Mouse (Mus musculus) mouse trophoblast stem cell (cell line): ENCODE measurements around the gene Wnt5b.

Experiments
- in situ Hi-C, 2 experiments: fragments of 300-500 bp; cut with MseI, MboI; formaldehyde crosslinking; loops; 2 replicates in 1 of 2; 3 replicates in 1 of 2; pipeline ENCODE4 v1.15.1; 2025

The Wnt5b gene

DNA sequence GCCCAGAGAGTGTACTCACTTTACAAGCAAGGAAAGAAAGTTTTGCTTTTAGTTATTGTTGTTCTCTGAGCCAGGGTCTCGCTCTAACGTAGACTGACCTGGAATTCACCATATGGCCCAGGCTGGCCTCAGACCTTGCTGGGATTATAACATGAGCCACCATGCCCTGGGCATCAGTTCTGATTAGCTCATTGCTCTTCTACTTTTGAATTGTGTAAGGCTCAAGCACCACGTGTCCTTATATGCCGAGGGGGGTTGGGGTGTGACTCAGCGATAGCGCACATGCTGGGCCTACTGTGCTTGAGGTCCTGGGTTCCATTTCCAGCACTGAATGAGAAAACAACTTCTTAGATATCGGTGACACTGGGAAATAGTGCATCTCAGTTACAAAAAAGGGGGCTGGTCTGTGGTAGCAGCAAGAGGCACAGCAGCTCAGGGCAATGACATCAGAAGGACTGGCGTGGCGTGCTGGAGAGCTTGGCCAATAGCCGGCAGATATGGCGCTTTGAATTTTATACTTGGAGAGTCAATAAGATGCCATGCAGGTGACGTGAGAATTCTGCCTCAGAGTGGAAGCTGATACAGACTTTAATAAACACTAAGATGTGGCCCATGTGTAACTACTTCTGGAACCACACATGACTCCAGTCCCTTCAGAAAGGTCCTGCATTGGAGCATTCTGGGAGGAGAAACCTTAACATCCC is 57.6 kb downstream of the Wnt5b start:
- in situ Hi-C loops, result loop anchor here in 1 of 2 experiments (25.0 kb wide), 1 partner anchor 426 kb away; the partner anchor contains the start of gene Rad52

GRCm38 (mm10) chr6:119485486-119485885 is 58.7 kb downstream of the Wnt5b start:
- in situ Hi-C loops, result loop anchor here in 1 of 2 experiments (25.0 kb wide), 1 partner anchor 427 kb away; the partner anchor contains the start of gene Rad52

DNA sequence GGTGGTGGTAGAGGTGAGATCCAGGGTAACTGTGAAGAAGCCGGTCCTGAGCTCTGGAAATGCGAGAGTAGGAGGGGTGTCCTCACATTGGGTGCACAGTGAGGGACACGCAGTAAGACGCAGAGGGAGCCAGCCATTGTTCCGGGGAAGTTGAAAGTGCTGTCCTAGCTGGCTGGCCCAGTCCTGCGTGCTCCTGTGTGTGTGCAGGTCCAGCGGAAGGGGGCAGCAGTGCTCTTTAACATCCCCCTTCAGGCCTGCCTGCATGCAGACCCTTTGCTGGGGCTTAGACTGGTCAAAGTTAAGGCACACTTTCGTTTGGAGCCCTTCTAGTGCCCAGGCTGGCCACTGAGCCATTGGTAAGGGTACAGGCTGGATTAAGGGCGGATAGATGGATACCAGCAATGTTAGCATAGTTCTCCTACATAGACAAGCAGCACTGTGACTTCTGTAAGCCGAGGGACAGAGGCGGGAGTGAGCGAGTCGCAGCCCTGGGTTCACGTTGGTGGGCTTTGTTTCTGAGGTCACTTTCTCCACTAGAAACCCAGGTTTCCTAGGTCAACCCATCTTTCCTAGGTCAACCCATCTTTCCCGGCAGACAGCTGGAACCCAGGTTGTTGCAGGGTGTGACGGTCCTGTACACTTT is 61.1 kb downstream of the Wnt5b start:
- in situ Hi-C loops, result loop anchor here in 1 of 2 experiments (25.0 kb wide), 1 partner anchor 429 kb away; the partner anchor contains the start of gene Rad52

DNA sequence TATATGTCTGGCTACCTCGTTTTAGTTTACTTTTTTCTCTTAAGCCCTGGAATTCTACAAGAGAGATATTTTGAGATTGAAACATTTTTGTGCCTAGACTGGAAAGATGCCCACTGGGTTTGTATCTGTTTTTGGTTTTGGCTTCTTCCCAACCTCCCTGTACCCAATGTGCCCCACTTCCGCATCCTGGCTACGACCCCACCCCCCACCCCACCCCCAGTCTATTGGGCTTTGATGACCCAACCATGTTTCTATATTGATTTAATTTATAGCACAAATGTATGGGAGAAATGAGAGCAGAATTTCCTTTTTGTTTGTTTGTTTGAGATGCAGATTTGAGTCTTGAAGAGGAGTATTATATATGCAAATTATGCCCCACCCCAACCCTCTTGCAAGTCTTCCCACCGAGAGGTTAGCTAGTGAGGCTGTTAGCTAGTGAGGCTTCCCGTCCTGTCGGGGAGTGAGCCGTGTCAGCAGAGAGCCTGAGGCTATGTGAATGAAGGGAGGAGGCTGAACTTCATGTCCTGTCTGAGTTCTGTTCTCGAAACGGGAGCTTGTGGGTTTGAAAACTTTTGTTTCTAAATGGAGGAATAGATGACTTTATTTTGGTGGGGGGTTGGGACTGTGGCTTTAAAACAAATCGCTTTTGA is 62.3 kb downstream of the Wnt5b start:
- in situ Hi-C loops, result loop anchor here in 1 of 2 experiments (25.0 kb wide), 1 partner anchor 430 kb away; the partner anchor contains the start of gene Rad52

- in situ Hi-C loops, result loop anchor here in 1 of 2 experiments (25.0 kb wide), 1 partner anchor 431 kb away; the partner anchor contains the start of gene Rad52
Observed at GRCm38 (mm10) chr6:119480706-119481331, 63.3 kb downstream of the Wnt5b start.

DNA sequence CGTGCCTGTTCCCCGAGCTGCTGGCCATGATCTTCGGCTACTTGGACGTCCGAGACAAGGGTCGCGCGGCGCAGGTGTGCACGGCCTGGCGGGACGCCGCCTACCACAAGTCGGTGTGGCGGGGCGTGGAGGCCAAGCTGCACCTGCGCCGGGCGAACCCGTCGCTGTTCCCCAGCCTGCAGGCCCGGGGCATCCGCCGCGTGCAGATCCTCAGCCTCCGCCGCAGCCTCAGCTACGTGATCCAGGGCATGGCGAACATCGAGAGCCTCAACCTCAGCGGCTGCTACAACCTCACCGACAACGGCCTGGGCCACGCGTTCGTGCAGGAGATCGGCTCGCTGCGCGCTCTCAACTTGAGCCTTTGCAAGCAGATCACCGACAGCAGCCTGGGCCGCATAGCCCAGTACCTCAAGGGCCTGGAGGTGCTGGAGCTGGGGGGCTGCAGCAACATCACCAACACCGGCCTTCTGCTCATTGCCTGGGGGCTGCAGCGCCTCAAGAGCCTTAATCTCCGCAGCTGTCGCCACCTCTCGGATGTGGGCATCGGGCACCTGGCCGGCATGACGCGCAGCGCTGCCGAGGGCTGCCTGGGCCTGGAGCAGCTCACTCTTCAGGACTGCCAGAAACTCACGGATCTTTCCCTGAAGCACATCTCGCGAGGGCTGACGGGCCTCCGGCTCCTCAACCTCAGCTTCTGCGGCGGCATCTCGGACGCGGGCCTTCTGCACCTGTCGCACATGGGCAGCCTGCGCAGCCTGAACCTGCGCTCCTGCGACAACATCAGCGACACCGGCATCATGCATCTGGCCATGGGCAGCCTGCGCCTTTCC is 64.1 kb downstream of the Wnt5b start:
- in situ Hi-C loops, result loop anchor here in 1 of 2 experiments (25.0 kb wide), 1 partner anchor 432 kb away; the partner anchor contains the start of gene Rad52

DNA sequence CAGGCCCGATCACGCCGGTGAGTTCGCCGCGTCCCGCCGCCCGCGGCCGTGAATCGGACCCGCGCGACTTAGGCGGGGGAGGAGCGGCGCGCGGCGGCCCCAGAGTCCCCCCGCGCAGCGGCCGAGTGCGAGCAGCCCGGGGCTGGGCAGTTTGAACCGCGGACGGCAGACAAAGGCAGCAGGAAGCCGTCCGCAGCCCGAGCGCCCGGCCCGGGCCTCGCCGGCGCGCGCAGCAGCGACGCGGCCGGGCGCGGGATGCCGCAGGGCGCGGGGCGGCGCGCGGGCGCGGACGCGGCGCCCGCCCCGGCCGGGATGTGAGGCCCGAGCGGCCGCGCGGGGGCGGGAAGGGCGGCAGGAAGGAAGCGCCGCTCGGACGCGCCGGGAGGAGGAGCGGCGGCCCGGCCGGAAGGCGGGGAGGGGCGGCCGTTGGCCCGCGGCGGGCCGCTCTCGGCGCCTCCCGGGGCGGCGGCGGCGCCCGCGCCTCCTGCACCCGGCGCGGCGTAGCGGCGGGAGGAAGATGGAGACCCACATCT is 64.7 kb downstream of the Wnt5b start, which contains the start of gene Fbxl14:
Fbxl14 (plus strand) TSS at position 326 of the 533 bp plus-strand sequence.
- in situ Hi-C loops, result loop anchor here in 1 of 2 experiments (25.0 kb wide), 1 partner anchor 433 kb away; the partner anchor contains the start of gene Rad52

- in situ Hi-C loops, result loop anchor here in 1 of 2 experiments (25.0 kb wide), 1 partner anchor 434 kb away; the partner anchor contains the start of gene Rad52
Observed at GRCm38 (mm10) chr6:119478560-119479342, 65.4 kb downstream of the Wnt5b start.

DNA sequence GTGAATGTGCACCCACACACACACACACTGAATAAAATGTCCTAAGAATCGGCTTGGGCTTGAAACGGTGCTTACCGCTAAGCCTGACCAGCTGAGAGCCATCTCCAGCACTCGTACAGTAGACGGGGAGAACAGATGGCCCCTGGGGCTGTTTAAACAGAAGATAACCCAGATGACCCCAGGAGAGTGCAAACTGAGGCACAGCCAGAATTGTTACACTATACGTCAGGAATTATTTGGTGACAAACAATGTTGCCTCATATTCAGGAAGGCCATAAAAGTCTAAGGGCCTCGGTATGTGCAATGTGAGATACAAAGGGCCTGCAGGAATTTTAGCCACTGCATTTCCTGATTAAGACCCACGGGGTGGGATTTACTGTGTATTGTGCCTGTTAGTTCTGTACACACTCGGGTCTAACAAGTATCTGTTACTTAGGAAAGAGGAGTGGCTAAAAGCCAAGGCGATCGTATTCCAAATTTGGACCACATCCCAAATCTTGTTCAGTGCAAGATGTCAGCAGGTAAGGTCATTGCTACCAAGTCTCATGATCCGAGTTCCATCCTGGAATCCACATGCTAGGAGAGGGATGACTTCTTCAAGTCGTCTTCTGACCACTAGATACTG is 66.3 kb downstream of the Wnt5b start:
- in situ Hi-C loops, result loop anchor here in 1 of 2 experiments (25.0 kb wide), 1 partner anchor 435 kb away; the partner anchor contains the start of gene Rad52

- in situ Hi-C loops, result loop anchor here in 1 of 2 experiments (25.0 kb wide), 1 partner anchor 436 kb away; the partner anchor contains the start of gene Rad52
Observed at GRCm38 (mm10) chr6:119475988-119476387, 68.2 kb downstream of the Wnt5b start.

GRCm38 (mm10) chr6:119473992-119474391 is 70.2 kb downstream of the Wnt5b start:
- in situ Hi-C loops, result no loop called here

GRCm38 (mm10) chr6:119473446-119473845 is 70.7 kb downstream of the Wnt5b start:
- in situ Hi-C loops, result no loop called here

GRCm38 (mm10) chr6:119472705-119473104 is 71.4 kb downstream of the Wnt5b start:
- in situ Hi-C loops, result no loop called here

- in situ Hi-C loops, result no loop called here
Observed at GRCm38 (mm10) chr6:119472135-119472534, 72.0 kb downstream of the Wnt5b start.

DNA sequence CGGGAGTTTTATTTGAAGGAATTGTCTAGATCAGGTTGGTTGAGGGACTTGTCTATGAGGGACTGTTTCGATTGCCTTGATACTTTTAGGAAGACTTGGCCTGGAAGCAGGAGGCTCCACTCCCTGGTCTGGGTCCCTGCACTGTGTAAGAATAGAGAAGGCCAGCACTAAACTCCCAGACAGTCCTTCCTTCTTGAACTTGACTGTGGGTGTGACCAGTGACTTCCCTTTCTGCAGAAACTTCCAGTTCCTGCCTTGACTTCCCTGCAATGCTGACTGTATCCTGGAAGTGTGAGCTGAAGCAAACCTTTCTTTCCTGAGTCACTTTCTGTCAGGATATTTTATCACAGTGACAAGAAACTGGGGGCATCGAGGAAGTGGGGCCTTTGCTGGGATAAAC is 73.4 kb downstream of the Wnt5b start:
- in situ Hi-C loops, result no loop called here

DNA sequence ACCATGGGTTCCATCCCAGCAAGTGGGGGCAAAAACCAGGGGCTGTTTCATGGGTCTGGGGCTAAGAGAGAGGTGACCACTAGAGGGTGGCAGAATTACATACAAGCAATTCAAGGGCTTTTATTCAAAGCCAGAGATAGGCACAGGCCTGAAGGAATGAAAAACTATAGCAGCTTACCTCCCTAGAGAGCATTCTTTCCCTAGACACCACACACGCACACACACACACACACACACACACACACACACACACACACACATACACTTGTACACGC is 76.4 kb downstream of the Wnt5b start:
- in situ Hi-C loops, result no loop called here

DNA sequence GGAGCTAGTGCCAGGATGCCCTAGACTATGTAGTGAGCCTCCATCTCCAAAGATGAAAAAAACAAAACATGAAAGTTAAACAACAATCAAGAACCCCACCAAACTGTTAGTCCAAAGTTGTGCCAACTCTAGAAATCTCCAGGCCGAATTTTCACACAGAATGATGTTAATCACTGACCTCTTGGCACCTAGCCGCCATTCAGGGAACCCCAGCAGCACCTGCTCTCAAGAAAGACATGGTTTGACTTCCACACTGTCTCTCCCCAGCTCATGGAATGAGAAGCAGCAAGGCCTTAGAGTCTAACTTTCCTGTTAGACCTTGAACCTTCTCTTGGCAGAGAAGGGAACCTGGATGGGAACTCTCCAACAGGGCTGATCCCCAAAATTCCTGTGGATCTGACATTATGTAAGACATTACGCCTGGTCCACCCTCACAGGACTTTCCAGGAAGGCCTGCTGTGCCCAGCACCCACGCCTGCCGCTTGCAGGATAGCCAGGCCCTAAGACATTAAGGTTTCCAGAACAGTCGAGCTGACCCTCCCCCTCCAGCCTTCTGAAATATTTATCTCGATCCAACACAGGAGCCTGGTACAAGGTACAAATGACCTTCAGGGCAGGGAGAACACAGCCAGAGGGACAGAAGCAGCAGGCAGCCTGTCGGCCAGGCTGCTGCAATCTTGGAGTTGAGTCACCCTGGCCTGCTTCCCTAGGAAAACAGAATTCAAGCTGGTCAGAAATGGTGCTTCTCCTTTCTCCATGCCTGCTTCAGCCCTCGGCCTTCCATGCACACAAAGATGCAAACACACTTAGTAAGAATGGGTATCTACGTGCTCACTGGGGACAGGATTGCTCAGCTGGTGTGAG is 77.0 kb downstream of the Wnt5b start:
- in situ Hi-C loops, result no loop called here

DNA sequence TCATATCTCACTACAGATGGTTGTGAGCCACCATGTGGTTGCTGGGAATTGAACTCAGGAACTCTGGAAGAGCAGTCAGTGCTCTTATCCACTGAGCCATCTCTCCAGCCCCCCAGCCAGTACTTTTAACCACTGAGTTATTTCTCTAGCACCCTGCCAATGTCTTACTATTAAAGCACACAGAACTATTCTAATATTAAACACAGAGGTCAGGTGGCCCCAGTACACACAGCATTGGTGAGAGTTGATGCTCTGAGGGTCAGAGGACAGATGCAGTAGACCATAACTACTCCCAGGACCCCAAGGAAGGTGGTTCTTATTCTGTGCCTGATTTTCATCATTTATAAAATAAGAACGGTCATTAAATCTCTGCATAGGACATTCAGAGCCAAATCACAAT is 78.0 kb downstream of the Wnt5b start:
- in situ Hi-C loops, result no loop called here
